Mouse (Mus musculus): Measurements from ENCODE around the gene Lsamp. TPM values are rescaled to one million over a fixed set of nuclear protein-coding genes. Genes with fewer than 3 reads are reported as not detected.
A peak's percentile ranks its signal among the peaks of the same experiment; 100 is the strongest.

Gene Lsamp
- total RNA-seq, 2 experiments from 2014 or later, result 0.38 to 0.53 TPM

- H3K4me3 ChIP-seq, result no peak overlapping the region
- no peak for TF ChIP-seq CTCF (IDR thresholded peaks at IDR 0.05)
- DNase-seq, result no peak
- H3K27ac ChIP-seq, result no peak overlapping the region
- intact Hi-C loops (cut with DNase I), result no loop called here
Measured at GRCm38 (mm10) chr16:41551164-41551563, 1567.0 kb downstream of the Lsamp start.

GRCm38 (mm10) chr16:41551851-41552262 lies 1567.7 kb downstream of the Lsamp start:
- intact Hi-C loops (cut with DNase I), result no loop called here
- no peak overlapping the region for H3K27ac ChIP-seq
- no peak overlapping the region for H3K4me3 ChIP-seq
- DNase-seq, result no peak
- no peak for TF ChIP-seq CTCF (IDR thresholded peaks at IDR 0.05)

- TF ChIP-seq CTCF (IDR thresholded peaks at IDR 0.05), result no peak
- H3K4me3 ChIP-seq, result no peak overlapping the region
- intact Hi-C loops (cut with DNase I), result no loop called here
- no peak overlapping the region for H3K27ac ChIP-seq
- peak; percentile 32 for DNase-seq
Measured at GRCm38 (mm10) chr16:41557104-41557503, 1572.9 kb downstream of the Lsamp start.

GRCm38 (mm10) chr16:41565233-41565632 lies 1581.1 kb downstream of the Lsamp start:
- no peak for DNase-seq
- no peak for TF ChIP-seq CTCF (IDR thresholded peaks at IDR 0.05)
- H3K27ac ChIP-seq, result no peak overlapping the region
- H3K4me3 ChIP-seq, result no peak overlapping the region
- intact Hi-C loops (cut with DNase I), result no loop called here

- intact Hi-C loops (cut with DNase I), result no loop called here
- no peak overlapping the region for H3K4me3 ChIP-seq
- no peak for DNase-seq
- no peak for TF ChIP-seq CTCF (IDR thresholded peaks at IDR 0.05)
- H3K27ac ChIP-seq, result no peak overlapping the region
Measured at GRCm38 (mm10) chr16:41588675-41589301, 1604.6 kb downstream of the Lsamp start.

DNA sequence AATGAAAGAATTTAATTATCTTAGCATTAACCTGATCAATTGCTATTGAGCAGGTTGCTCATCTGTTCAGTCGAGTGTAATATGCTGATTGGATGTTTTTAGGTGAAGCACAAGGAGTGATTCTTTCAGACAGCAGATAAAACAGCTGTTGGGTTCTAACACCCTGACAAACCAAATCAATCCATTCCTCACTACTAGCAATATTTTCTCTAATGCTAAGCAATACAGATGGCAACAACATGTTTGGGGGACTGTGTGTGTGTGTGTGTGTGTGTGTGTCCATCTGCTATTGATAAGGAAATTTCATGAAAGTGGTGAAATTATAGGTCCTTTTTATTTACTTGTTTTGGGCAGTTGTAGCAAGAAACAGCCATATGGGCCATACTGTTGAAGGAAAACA lies 1628.1 kb downstream of the Lsamp start:
- no peak for TF ChIP-seq CTCF (IDR thresholded peaks at IDR 0.05)

GRCm38 (mm10) chr16:41623871-41624270 lies 1639.7 kb downstream of the Lsamp start:
- Histone ChIP-seq H3K27ac (no peak overlapping the region), H3K4me3 (no peak overlapping the region)
- DNase-seq, result no peak
- intact Hi-C loops (cut with DNase I), result no loop called here
- no peak for TF ChIP-seq CTCF (IDR thresholded peaks at IDR 0.05)

More for the DNA sequence above, 1628.1 kb downstream of the Lsamp start:
- intact Hi-C loops (cut with DNase I), result no loop called here
- no peak for DNase-seq
- Histone ChIP-seq H3K4me3 (no peak overlapping the region), H3K27ac (no peak overlapping the region)

- no peak for DNase-seq
- no peak overlapping the region for H3K4me3 ChIP-seq
- intact Hi-C loops (cut with DNase I), result no loop called here
- TF ChIP-seq CTCF (IDR thresholded peaks at IDR 0.05), result no peak
- H3K27ac ChIP-seq, result no peak overlapping the region
Measured at GRCm38 (mm10) chr16:41633898-41634297, 1649.7 kb downstream of the Lsamp start.

GRCm38 (mm10) chr16:41640876-41641275 lies 1656.7 kb downstream of the Lsamp start:
- no peak overlapping the region for H3K4me3 ChIP-seq
- intact Hi-C loops (cut with DNase I), result no loop called here
- no peak for TF ChIP-seq CTCF (IDR thresholded peaks at IDR 0.05)
- DNase-seq, result no peak
- no peak overlapping the region for H3K27ac ChIP-seq

- Histone ChIP-seq H3K27ac (no peak overlapping the region), H3K4me3 (no peak overlapping the region)
- intact Hi-C loops (cut with DNase I), result no loop called here
- TF ChIP-seq CTCF (IDR thresholded peaks at IDR 0.05), result no peak
- no peak for DNase-seq
Measured at GRCm38 (mm10) chr16:41653261-41653660, 1669.1 kb downstream of the Lsamp start.

DNA sequence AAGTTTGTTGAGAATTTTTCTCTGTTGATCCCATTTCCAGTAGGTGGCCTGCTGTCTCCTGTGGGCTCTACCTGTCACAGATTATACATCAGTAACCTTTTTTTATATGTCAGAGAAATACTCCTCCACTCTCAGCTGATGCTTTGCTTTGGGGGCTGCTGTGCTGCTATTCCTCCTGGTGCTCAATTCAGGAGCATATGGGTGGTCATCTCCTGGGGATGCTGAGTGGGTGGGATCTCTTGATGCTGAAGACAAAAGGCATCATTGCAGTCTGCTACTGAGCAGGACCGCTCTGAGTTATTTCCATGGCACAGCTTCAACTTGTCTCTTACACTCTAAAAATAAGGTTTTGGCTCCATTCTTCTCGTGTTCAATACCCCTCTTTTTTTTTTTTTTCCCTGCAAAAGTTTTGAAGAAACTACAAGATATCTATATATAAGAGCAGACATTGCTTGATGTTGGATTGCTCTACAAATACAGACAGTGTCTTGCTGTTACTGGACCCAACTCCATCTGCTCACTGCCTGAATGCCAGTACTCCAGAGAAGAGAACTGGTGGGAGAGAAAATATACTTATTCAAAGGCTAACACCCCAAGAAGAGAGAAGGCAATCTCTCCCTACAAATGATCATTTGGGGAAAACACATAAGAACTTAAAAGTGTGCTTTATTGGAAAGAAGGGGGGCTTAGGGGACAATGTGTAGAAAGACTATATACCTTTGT lies 1690.3 kb downstream of the Lsamp start:
- intact Hi-C loops (cut with DNase I), result no loop called here
- Histone ChIP-seq H3K27ac (no peak overlapping the region), H3K4me3 (no peak overlapping the region)
- DNase-seq, result no peak
- no peak for TF ChIP-seq CTCF (IDR thresholded peaks at IDR 0.05)

- no peak overlapping the region for H3K27ac ChIP-seq
- intact Hi-C loops (cut with DNase I), result no loop called here
- TF ChIP-seq CTCF (IDR thresholded peaks at IDR 0.05), result no peak
- peak; percentile 19 for DNase-seq
- H3K4me3 ChIP-seq, result no peak overlapping the region
Measured at GRCm38 (mm10) chr16:41675774-41676173, 1691.6 kb downstream of the Lsamp start.

- peak; percentile 57 for TF ChIP-seq CTCF (IDR thresholded peaks at IDR 0.05)
- intact Hi-C loops (cut with DNase I), result no loop called here
- no peak for DNase-seq
- Histone ChIP-seq H3K4me3 (no peak overlapping the region), H3K27ac (no peak overlapping the region)
Measured at GRCm38 (mm10) chr16:41692435-41692834, 1708.3 kb downstream of the Lsamp start.
